Comparison of ENCODE assay signal across 9 mouse cellular contexts in the genomic region with DNA sequence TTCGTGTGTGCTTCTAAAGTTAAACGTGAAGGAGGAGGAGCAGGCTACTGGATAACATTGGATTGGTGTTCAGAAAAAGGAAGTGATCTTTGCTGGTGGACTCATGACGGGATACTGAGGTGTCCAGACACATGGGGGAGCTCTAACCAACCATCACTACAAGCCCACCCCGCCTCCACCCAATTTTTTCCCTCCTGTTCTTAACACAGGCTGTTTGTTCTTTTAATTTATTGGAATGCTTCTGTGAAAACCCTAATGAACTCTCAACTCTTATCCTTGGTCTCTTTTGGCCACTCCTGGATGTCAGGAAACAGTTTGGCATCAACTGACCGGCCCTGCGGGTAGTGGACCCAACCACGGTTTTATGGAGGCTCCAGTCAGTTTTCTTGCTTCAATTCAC. TPM values are rescaled to one million over a fixed set of nuclear protein-coding genes. Genes with fewer than 3 reads are reported as not detected.
DNase-seq lines count a peak whose midpoint lies in the region; ATAC-seq and TF ChIP-seq lines count a peak whose summit lies in the region.
"Had no signal": no experiment of that assay in that cellular context is flagged by ENCODE, and none has a peak within 500 bp of the region (broad histone marks: within the 10 kb centered on the region; RNA-seq: fewer than 3 reads in every experiment).

No protein-coding gene starts in this region.

- dilution Hi-C loops in CH12.LX (cut with MboI; ENCODE audit: extremely low pct_ligation_motif_present, extremely low pct_unique_long_range_greater_than_20kb, low sequenced_read_pairs), result no loop called here

- H3K4me2 ChIP-seq in CH12.LX (ENCODE audit: insufficient read depth, low read depth, poor library complexity, severe bottlenecking), result no peak overlapping the region; the same call in 1 of the 2 replicates
- H3K4me2 ChIP-seq in neural tube, embryonic 15.5 days, result no peak overlapping the region

- no peaks in the 10 kb centered on the region for H3K27me3 ChIP-seq in CH12.LX (replicated peaks)
- H3K27me3 ChIP-seq in neural tube, embryonic 15.5 days (replicated peaks), result no peaks in the 10 kb centered on the region

- TF ChIP-seq EP300 in CH12.LX (IDR thresholded peaks at IDR 0.05; ENCODE audit: low read length), result no peak

- H3K9me3 ChIP-seq in CH12.LX (replicated peaks; ENCODE audit: low read length), result no peaks in the 10 kb centered on the region
- H3K9me3 ChIP-seq in neural tube, embryonic 15.5 days (replicated peaks), result no peaks in the 10 kb centered on the region
- H3K9me3 ChIP-seq: megakaryocyte, embryonic 14.5 days had no signal

- no peak overlapping the region for H3K4me3 ChIP-seq in CH12.LX (replicated peaks in 1 of 3; ENCODE audit: low read depth in 2 of 3, low read length in 2 of 3, poor library complexity in 1 of 3)
- no peak overlapping the region for H3K4me3 ChIP-seq in bone marrow, adult 2 months (replicated peaks; ENCODE audit: control insufficient read depth, low read depth, low read length)
- no peak overlapping the region for H3K4me3 ChIP-seq in neural tube, embryonic 15.5 days (replicated peaks)
- H3K4me3 ChIP-seq: megakaryocyte, embryonic 14.5 days had no signal

- 38% methylated on average over 7 of the region's 7 CpGs for WGBS in bone marrow, adult 2 months
- 85% methylated on average over 7 of the region's 7 CpGs for WGBS in neural tube, embryonic 15.5 days

- DNase-seq in kidney, postnatal 10 days, result peak; percentile 54
- DNase-seq in kidney, adult 11 months, result no peak
- peak; percentile 45 for DNase-seq in CH12.LX (ENCODE audit: extremely low read depth)
- peak; percentile 53 for DNase-seq in lung, postnatal 10 days
- no peak for DNase-seq in cerebellum, adult 18-20 months
- no peak for DNase-seq in embryo, embryonic 11 days

- no peaks in the 10 kb centered on the region for H3K4me1 ChIP-seq in CH12.LX (ENCODE audit: control insufficient read depth in 1 of 2, insufficient read depth in 2 of 2)
- no peaks in the 10 kb centered on the region for H3K4me1 ChIP-seq in bone marrow, adult 2 months (ENCODE audit: control insufficient read depth, insufficient read depth, low read length)
- H3K4me1 ChIP-seq in neural tube, embryonic 15.5 days, result peaks cover 1% of the 10 kb centered on the region; the same call in 1 of the 2 replicates

- no peak overlapping the region for H3K27ac ChIP-seq in CH12.LX (ENCODE audit: insufficient read depth, low read depth)
- no peak overlapping the region for H3K27ac ChIP-seq in bone marrow, adult 2 months (ENCODE audit: control insufficient read depth, insufficient read depth, low read depth, low read length, poor library complexity)
- no peak overlapping the region for H3K27ac ChIP-seq in neural tube, embryonic 15.5 days (replicated peaks)

- no peak for TF ChIP-seq POLR2A in CH12.LX (IDR thresholded peaks at IDR 0.05; ENCODE audit: low read depth, low read length)
- no peak for TF ChIP-seq POLR2A in bone marrow, adult 2 months (IDR thresholded peaks at IDR 0.05; ENCODE audit: borderline replicate concordance, control insufficient read depth, low read depth, low read length)

- ATAC-seq in neural tube, embryonic 15.5 days (ENCODE audit: low FRiP score), result no peak

- H3K9ac ChIP-seq in CH12.LX (ENCODE audit: insufficient read depth, low read depth), result no peak overlapping the region
- H3K9ac ChIP-seq in neural tube, embryonic 15.5 days (replicated peaks), result no peak overlapping the region

- in situ Hi-C loops in CH12.LX (cut with MboI; ENCODE audit: low pct_ligation_motif_present, low pct_unique_long_range_greater_than_20kb, low sequenced_read_pairs), result no loop called here

- no peaks in the 10 kb centered on the region for H3K79me2 ChIP-seq in CH12.LX (replicated peaks; ENCODE audit: control insufficient read depth, extremely low read depth, insufficient read depth, poor library complexity, severe bottlenecking)

- no peaks in the 10 kb centered on the region for H3K36me3 ChIP-seq in CH12.LX (replicated peaks in 1 of 2; ENCODE audit: control insufficient read depth in 1 of 2, insufficient read depth in 1 of 2, low read length in 1 of 2)
- H3K36me3 ChIP-seq in neural tube, embryonic 15.5 days, result no peaks in the 10 kb centered on the region

- peak; percentile 8 to 69; a peak in 2 of 4 replicates for TF ChIP-seq CTCF in CH12.LX (conservative IDR thresholded peaks at IDR 0.05 in 1 of 2, IDR thresholded peaks at IDR 0.05 in 1 of 2; ENCODE audit: low read depth in 2 of 2, low read length in 2 of 2)
- peak; percentile 70 for TF ChIP-seq CTCF in bone marrow, adult 2 months (IDR thresholded peaks at IDR 0.05; ENCODE audit: control insufficient read depth, insufficient read depth, low read length)

- peak; percentile 65 for TF ChIP-seq RAD21 in CH12.LX (IDR thresholded peaks at IDR 0.05; ENCODE audit: low read depth, low read length)

TF ChIP-seq in CH12.LX, 34 proteins besides CTCF, POLR2A, EP300 and RAD21:
- peak; percentile 66 for TF ChIP-seq SMC3 (IDR thresholded peaks at IDR 0.05; ENCODE audit: low read depth, low read length)
- TF ChIP-seq NELFE (IDR thresholded peaks at IDR 0.05; ENCODE audit: low read depth, low read length), result no peak
- no peak for TF ChIP-seq TCF12 (IDR thresholded peaks at IDR 0.05; ENCODE audit: low read depth, low read length)
- TF ChIP-seq MEF2A (IDR thresholded peaks at IDR 0.05; ENCODE audit: borderline replicate concordance, low read depth, low read length), result no peak
- no peak for TF ChIP-seq MAFK (IDR thresholded peaks at IDR 0.05; ENCODE audit: insufficient replicate concordance, low read length)
- no peak for TF ChIP-seq ZNF384 (IDR thresholded peaks at IDR 0.05; ENCODE audit: low read depth, low read length)
- no peak for TF ChIP-seq HCFC1 (IDR thresholded peaks at IDR 0.05; ENCODE audit: low read depth, low read length)

RNA-seq across cellular contexts. Expression of a gene that starts 33.3 kb away (rescaled TPM):
- total RNA-seq in CH12.LX (2012; rRNA removed), result 11.2 and 16.4 TPM in 2 replicates
- 16.3 and 16.9 TPM in 2 replicates for total RNA-seq in CH12.LX (2014; rRNA removed)
- 16.2 and 18.4 TPM in 2 replicates for polyA plus RNA-seq in CH12.LX (2012; ENCODE audit: insufficient read length, low read depth)
- 21.3 and 43.6 TPM in 2 replicates for polyA plus RNA-seq in bone marrow, adult 2 months (2011; ENCODE audit: insufficient read depth, insufficient read length, low replicate concordance, missing spikeins)
- polyA plus RNA-seq in neural tube, embryonic 15.5 days (2015; fragmentation: Nextera tagmentation; extraction: Ambion mirVana), result 40.2 and 50.1 TPM in 2 replicates

Comparison
In these comparisons a context has a peak if more than half of its experiments do, and no peak if none do; other contexts are left out.
1. DNase-seq: peak in kidney, postnatal 10 days (single experiment), CH12.LX (single experiment) and lung, postnatal 10 days (single experiment); none in kidney, adult 11 months (single experiment), cerebellum, adult 18-20 months (0 of 2) and embryo, embryonic 11 days (single experiment).